Comparison of ENCODE assay signal across 14 mouse cellular contexts in genomic region chr7:118259676-118260305, GRCm38 (mm10). TPM values are rescaled to one million over a fixed set of nuclear protein-coding genes. Genes with fewer than 3 reads are reported as not detected.
DNase-seq lines count a peak whose midpoint lies in the region; ATAC-seq and TF ChIP-seq lines count a peak whose summit lies in the region.
"Had no signal": no experiment of that assay in that cellular context is flagged by ENCODE, and none has a peak within 500 bp of the region (broad histone marks: within the 10 kb centered on the region; RNA-seq: fewer than 3 reads in every experiment).

No protein-coding gene starts in this region.

- no peaks in the 10 kb centered on the region for H3K27me3 ChIP-seq in kidney, adult 2 months (replicated peaks; ENCODE audit: control insufficient read depth, insufficient read depth, low read length)
- no peaks in the 10 kb centered on the region for H3K27me3 ChIP-seq in liver, embryonic 12.5 days (replicated peaks)
- H3K27me3 ChIP-seq: midbrain, embryonic 13.5 days; neural tube, embryonic 12.5 days had no signal

- no peak overlapping the region for H3K4me3 ChIP-seq in layer of hippocampus, adult 2 months
- H3K4me3 ChIP-seq in kidney, adult 2 months (ENCODE audit: insufficient read depth, low read depth, low read length), result no peak overlapping the region
- H3K4me3 ChIP-seq in liver, embryonic 12.5 days, result no peak overlapping the region
- H3K4me3 ChIP-seq: midbrain, embryonic 13.5 days; neural tube, embryonic 12.5 days had no signal

- no peaks in the 10 kb centered on the region for H3K4me1 ChIP-seq in kidney, adult 2 months (ENCODE audit: control insufficient read depth, insufficient read depth, low read length)
- H3K4me1 ChIP-seq in liver, embryonic 12.5 days, result peaks cover 19% of the 10 kb centered on the region
- H3K4me1 ChIP-seq: midbrain, embryonic 13.5 days; neural tube, embryonic 12.5 days had no signal

- no peaks in the 10 kb centered on the region for H3K9me3 ChIP-seq in liver, embryonic 12.5 days (replicated peaks)
- H3K9me3 ChIP-seq: midbrain, embryonic 13.5 days; neural tube, embryonic 12.5 days had no signal

- no peak for TF ChIP-seq CTCF in layer of hippocampus, adult 2 months (conservative IDR thresholded peaks at IDR 0.05)
- TF ChIP-seq CTCF in kidney, adult 2 months (conservative IDR thresholded peaks at IDR 0.05; ENCODE audit: insufficient read depth, insufficient read length, low read depth, low read length), result no peak

- no peak overlapping the region for H3K9ac ChIP-seq in liver, embryonic 12.5 days
- H3K9ac ChIP-seq: midbrain, embryonic 13.5 days; neural tube, embryonic 12.5 days had no signal

- 0 out of 2 replicates have a peak overlapping the region, but pooled peaks have one; percentile 41 for H3K27ac ChIP-seq in layer of hippocampus, adult 2 months
- H3K27ac ChIP-seq in kidney, adult 2 months (ENCODE audit: insufficient read depth, low read depth, low read length), result no peak overlapping the region
- H3K27ac ChIP-seq in liver, embryonic 12.5 days, result no peak overlapping the region
- H3K27ac ChIP-seq: midbrain, embryonic 13.5 days; neural tube, embryonic 12.5 days had no signal

- WGBS in kidney, adult 2 months, result 86% methylated on average over 7 of the region's 7 CpGs
- WGBS in liver, embryonic 12.5 days (ENCODE audit: insufficient replicate concordance), result 73% methylated on average over 7 of the region's 7 CpGs

- peak; percentile 53; the same call in 1 of the 2 replicates for ATAC-seq in megakaryocyte progenitor cell, adult 5-6 weeks (replicated peaks; ENCODE audit: poor library complexity)
- ATAC-seq in liver, embryonic 12.5 days, result no peak
- ATAC-seq: midbrain, embryonic 13.5 days had no signal

- no peaks in the 10 kb centered on the region for H3K36me3 ChIP-seq in kidney, adult 2 months (ENCODE audit: control insufficient read depth, insufficient read depth, low read length)
- H3K36me3 ChIP-seq in liver, embryonic 12.5 days, result no peaks in the 10 kb centered on the region
- H3K36me3 ChIP-seq: midbrain, embryonic 13.5 days; neural tube, embryonic 12.5 days had no signal

- H3K4me2 ChIP-seq in liver, embryonic 12.5 days, result no peak overlapping the region
- H3K4me2 ChIP-seq: midbrain, embryonic 13.5 days; neural tube, embryonic 12.5 days had no signal

- TF ChIP-seq POLR2A in kidney, adult 2 months (IDR thresholded peaks at IDR 0.05; ENCODE audit: low read depth, low read length), result no peak

- peak in 1 of 2 experiments; percentile 13 for DNase-seq in layer of hippocampus, adult 2 months (ENCODE audit: low spot score in 2 of 2)
- DNase-seq in layer of hippocampus, postnatal 25 days (ENCODE audit: extremely low spot score in 1 of 2, low spot score in 1 of 2), result no peak
- DNase-seq in cerebellum, adult 9-11 months, result peak; percentile 92
- DNase-seq in thymus, postnatal 4 days, result peak; percentile 61
- no peak for DNase-seq in kidney, adult 2 months
- DNase-seq in heart, adult 18-20 months, result no peak
- DNase-seq: heart, postnatal 36 days; liver; lung, postnatal 10 days; right cerebral cortex, adult 18-20 months had no signal

RNA-seq across cellular contexts. Expression of gene Smg1, which starts 16.3 kb away (rescaled TPM):
- total RNA-seq in layer of hippocampus, adult 2 months (2021), result 10 to 100 TPM; 81.6 to 91.1 TPM
- 10 to 100 TPM; 60.3 to 82.2 TPM for total RNA-seq in layer of hippocampus, postnatal 25 days (2021)
- total RNA-seq in megakaryocyte progenitor cell, adult 5-6 weeks (2015), result 46.1 and 59.4 TPM in 2 replicates
- total RNA-seq in megakaryocyte progenitor cell, adult 5-6 weeks (2017), result 36.5 and 48.0 TPM in 2 replicates
- polyA plus RNA-seq in kidney, adult 2 months (2012; rRNA removed), result 15.5 and 17.8 TPM in 2 replicates
- 10.3 and 10.8 TPM in 2 replicates for polyA plus RNA-seq in liver, embryonic 12.5 days (2016; fragmentation: Nextera tagmentation; extraction: Ambion mirVana)
- total RNA-seq in heart, adult 18-20 months (2021), result 10 to 100 TPM; 33.4 to 39.3 TPM

Comparison
In these comparisons a context has a peak if more than half of its experiments do, and no peak if none do; other contexts are left out.
1. DNase-seq: peak in cerebellum, adult 9-11 months (single experiment) and thymus, postnatal 4 days (single experiment); none in layer of hippocampus, postnatal 25 days (0 of 2), kidney, adult 2 months (single experiment) and heart, adult 18-20 months (0 of 2).